In genomic region chr8:64337356-64337755, GRCm38 (mm10) we compare ENCODE assay signal across 21 mouse cellular contexts.
A peak's percentile ranks its signal among the peaks of the same experiment; 100 is the strongest.
DNase-seq lines count a peak whose midpoint lies in the region; ATAC-seq and TF ChIP-seq lines count a peak whose summit lies in the region.
"Had no signal": no experiment of that assay in that cellular context is flagged by ENCODE, and none has a peak within 500 bp of the region (broad histone marks: within the 10 kb centered on the region; RNA-seq: fewer than 3 reads in every experiment).

No protein-coding gene starts in this region.

- intact Hi-C loops in heart, postnatal 10 days (cut with DNase I), result no loop called here

- H3K4me2 ChIP-seq in kidney, embryonic 16.5 days (replicated peaks; ENCODE audit: low read depth, low read length), result no peak overlapping the region
- no peak overlapping the region for H3K4me2 ChIP-seq in lung, postnatal 0 days (replicated peaks; ENCODE audit: low read depth, low read length)
- no peak overlapping the region for H3K4me2 ChIP-seq in heart, embryonic 14.5 days (ENCODE audit: low read length)
- H3K4me2 ChIP-seq: embryonic facial prominence, embryonic 13.5 days; forebrain, embryonic 13.5 days; hindbrain, embryonic 15.5 days; limb, embryonic 15.5 days had no signal

- WGBS in kidney, embryonic 16.5 days, result 26% methylated on average over 7 of the region's 7 CpGs
- 44% methylated on average over 7 of the region's 7 CpGs for WGBS in lung, postnatal 0 days
- 49% methylated on average over 7 of the region's 7 CpGs for WGBS in lung, adult 2 months
- 44% methylated on average over 7 of the region's 7 CpGs for WGBS in heart, embryonic 14.5 days

- no peak for TF ChIP-seq CTCF in lung, postnatal 0 days (IDR thresholded peaks at IDR 0.05)
- no peak for TF ChIP-seq CTCF in lung, adult 2 months (IDR thresholded peaks at IDR 0.05; ENCODE audit: insufficient read depth, low read length)

- ATAC-seq in kidney, embryonic 16.5 days (ENCODE audit: low FRiP score, low TSS enrichment), result no peak
- ATAC-seq in lung, postnatal 0 days, result no peak
- ATAC-seq in heart, embryonic 14.5 days (ENCODE audit: insufficient number of reproducible peaks, insufficient read depth, low FRiP score, low read depth), result peak; percentile 56; the same call in 1 of the 2 replicates
- no peak for ATAC-seq in erythroid progenitor cell, adult 5-6 weeks (replicated peaks; ENCODE audit: low FRiP score, poor library complexity, severe bottlenecking)
- ATAC-seq: forebrain, embryonic 13.5 days; Patski had no signal

- TF ChIP-seq EP300 in lung, postnatal 0 days (IDR thresholded peaks at IDR 0.05), result peak; percentile 68

- no peaks in the 10 kb centered on the region for H3K9me3 ChIP-seq in kidney, embryonic 16.5 days (ENCODE audit: low read length)
- no peaks in the 10 kb centered on the region for H3K9me3 ChIP-seq in lung, postnatal 0 days (ENCODE audit: low read length)
- H3K9me3 ChIP-seq in heart, embryonic 14.5 days (ENCODE audit: control insufficient read depth, low read length), result no peaks in the 10 kb centered on the region
- H3K9me3 ChIP-seq: embryonic facial prominence, embryonic 13.5 days; forebrain, embryonic 13.5 days; hindbrain, embryonic 15.5 days; limb, embryonic 15.5 days had no signal

- no peak for TF ChIP-seq POLR2A in lung, adult 2 months (IDR thresholded peaks at IDR 0.05; ENCODE audit: borderline replicate concordance, extremely low read depth, low read depth, low read length)

- H3K4me3 ChIP-seq in kidney, embryonic 16.5 days (ENCODE audit: low read length), result no peak overlapping the region
- H3K4me3 ChIP-seq in lung, postnatal 0 days (ENCODE audit: low read depth, low read length), result no peak overlapping the region
- H3K4me3 ChIP-seq in lung, adult 2 months (replicated peaks; ENCODE audit: extremely low read depth, low read depth, low read length), result no peak overlapping the region
- H3K4me3 ChIP-seq in heart, embryonic 14.5 days (ENCODE audit: control insufficient read depth in 1 of 2, insufficient read depth in 1 of 2, low read depth in 1 of 2, low read length in 2 of 2), result no peak overlapping the region
- H3K4me3 ChIP-seq: embryonic facial prominence, embryonic 13.5 days; erythroblast, embryonic 14.5 days; forebrain, embryonic 13.5 days; hindbrain, embryonic 15.5 days; limb, embryonic 15.5 days had no signal

- no peaks in the 10 kb centered on the region for H3K4me1 ChIP-seq in kidney, embryonic 16.5 days (ENCODE audit: insufficient read depth, low read length)
- no peaks in the 10 kb centered on the region for H3K4me1 ChIP-seq in lung, postnatal 0 days (ENCODE audit: insufficient read depth, low read depth, low read length)
- H3K4me1 ChIP-seq in lung, adult 2 months (ENCODE audit: control insufficient read depth, insufficient read depth, low read length), result peaks cover 2% of the 10 kb centered on the region; the same call in 1 of the 2 replicates
- no peaks in the 10 kb centered on the region for H3K4me1 ChIP-seq in heart, embryonic 14.5 days (ENCODE audit: control insufficient read depth in 2 of 2, insufficient read depth in 2 of 2, low read length in 2 of 2)
- H3K4me1 ChIP-seq: forebrain, embryonic 13.5 days; hindbrain, embryonic 15.5 days had no signal

- H3K36me3 ChIP-seq in kidney, embryonic 16.5 days (ENCODE audit: insufficient read depth, low read length), result no peaks in the 10 kb centered on the region
- no peaks in the 10 kb centered on the region for H3K36me3 ChIP-seq in lung, postnatal 0 days (ENCODE audit: insufficient read depth, low read length)
- H3K36me3 ChIP-seq in heart, embryonic 14.5 days (ENCODE audit: control insufficient read depth, insufficient read depth, low read length), result no peaks in the 10 kb centered on the region
- H3K36me3 ChIP-seq: embryonic facial prominence, embryonic 13.5 days; hindbrain, embryonic 15.5 days; limb, embryonic 15.5 days had no signal

- H3K27me3 ChIP-seq in kidney, embryonic 16.5 days (ENCODE audit: insufficient read depth, low read length), result no peaks in the 10 kb centered on the region
- H3K27me3 ChIP-seq in lung, postnatal 0 days (replicated peaks; ENCODE audit: insufficient read depth, low read length), result no peaks in the 10 kb centered on the region
- no peaks in the 10 kb centered on the region for H3K27me3 ChIP-seq in heart, embryonic 14.5 days (ENCODE audit: control insufficient read depth, insufficient read depth, low read length)
- H3K27me3 ChIP-seq: embryonic facial prominence, embryonic 13.5 days; forebrain, embryonic 13.5 days; hindbrain, embryonic 15.5 days; limb, embryonic 15.5 days; Patski had no signal

- no peak overlapping the region for H3K27ac ChIP-seq in kidney, embryonic 16.5 days (ENCODE audit: low read length)
- H3K27ac ChIP-seq in lung, postnatal 0 days (ENCODE audit: low read length), result no peak overlapping the region
- H3K27ac ChIP-seq in heart, embryonic 14.5 days (replicated peaks in 1 of 2; ENCODE audit: control insufficient read depth in 1 of 2, insufficient read depth in 1 of 2, low read depth in 2 of 2, low read length in 2 of 2), result no peak overlapping the region
- H3K27ac ChIP-seq: embryonic facial prominence, embryonic 13.5 days; forebrain, embryonic 13.5 days; hindbrain, embryonic 15.5 days; limb, embryonic 15.5 days had no signal

- DNase-seq in heart, adult 18-20 months, result peak; percentile 3 to 27
- no peak for DNase-seq in heart, postnatal 10 days
- peak; percentile 36 for DNase-seq in kidney, adult 9 months
- DNase-seq in lung, postnatal 0 days (ENCODE audit: low spot score), result peak; percentile 16
- DNase-seq in lung, adult 2 months, result no peak
- DNase-seq: adrenal gland, adult 8-10 months; cerebellum, postnatal 25 days; embryo, embryonic 11 days; gastrocnemius, postnatal 36 days; left cerebral cortex, postnatal 4 days; midbrain, embryonic 14.5 days; right cerebral cortex, postnatal 14 days had no signal

- no peak overlapping the region for H3K9ac ChIP-seq in kidney, embryonic 16.5 days (replicated peaks; ENCODE audit: low read length)
- no peak overlapping the region for H3K9ac ChIP-seq in lung, postnatal 0 days (replicated peaks; ENCODE audit: low read depth)
- H3K9ac ChIP-seq in heart, embryonic 14.5 days (ENCODE audit: low read length), result no peak overlapping the region
- H3K9ac ChIP-seq: embryonic facial prominence, embryonic 13.5 days; forebrain, embryonic 13.5 days; hindbrain, embryonic 15.5 days; limb, embryonic 15.5 days had no signal

Comparison
In these comparisons a context has a peak if more than half of its experiments do, and no peak if none do; other contexts are left out.
1. DNase-seq: peak in heart, adult 18-20 months (2 of 2), kidney, adult 9 months (single experiment) and lung, postnatal 0 days (single experiment); none in heart, postnatal 10 days (0 of 2) and lung, adult 2 months (single experiment).